Mouse (Mus musculus): ENCODE results near the gene Cdiptos. TPM values are rescaled to one million over a fixed set of nuclear protein-coding genes. Genes with fewer than 3 reads are reported as not detected.

Gene Cdiptos
- polyA plus RNA-seq, 1 experiment from 2014 or later = 0.50 TPM

DNA sequence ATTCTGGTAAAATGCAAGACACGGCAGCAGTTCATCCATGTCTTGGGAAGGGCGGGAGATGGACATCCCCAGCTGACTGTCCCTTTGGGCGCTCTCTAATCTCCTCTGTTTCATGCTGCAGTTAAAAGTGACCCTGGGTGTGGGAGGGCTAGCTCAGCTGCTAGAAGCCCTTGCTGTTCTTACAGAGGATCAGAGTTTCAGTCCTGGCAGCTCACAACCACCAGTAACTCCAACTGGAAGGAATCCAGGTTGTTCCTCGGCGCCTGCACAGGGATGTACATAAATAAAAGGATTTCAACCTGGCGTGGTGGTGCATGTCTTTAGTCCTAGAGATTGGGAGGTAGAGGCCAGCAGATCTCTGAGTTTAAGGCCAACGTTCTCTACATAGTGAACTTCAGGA is 7.2 kb upstream of the Cdiptos start:
- Histone ChIP-seq H3K27ac (replicated peaks) (no peak overlapping the region), H3K4me1 (0 out of 2 replicates have a peak, but pooled peaks cover 3% of the 10 kb centered on the region), H3K27me3 (replicated peaks; ENCODE audit: low read depth, poor library complexity, severe bottlenecking) (no peaks in the 10 kb centered on the region), H3K4me3 (no peak overlapping the region), H3K36me3 (replicated peaks) (peaks cover 34% of the 10 kb centered on the region), H3K9me3 (no peaks in the 10 kb centered on the region)
- 84% methylated on average over 7 of the region's 7 CpGs for WGBS
- DNase-seq (ENCODE audit: low spot score) = no peak

DNA sequence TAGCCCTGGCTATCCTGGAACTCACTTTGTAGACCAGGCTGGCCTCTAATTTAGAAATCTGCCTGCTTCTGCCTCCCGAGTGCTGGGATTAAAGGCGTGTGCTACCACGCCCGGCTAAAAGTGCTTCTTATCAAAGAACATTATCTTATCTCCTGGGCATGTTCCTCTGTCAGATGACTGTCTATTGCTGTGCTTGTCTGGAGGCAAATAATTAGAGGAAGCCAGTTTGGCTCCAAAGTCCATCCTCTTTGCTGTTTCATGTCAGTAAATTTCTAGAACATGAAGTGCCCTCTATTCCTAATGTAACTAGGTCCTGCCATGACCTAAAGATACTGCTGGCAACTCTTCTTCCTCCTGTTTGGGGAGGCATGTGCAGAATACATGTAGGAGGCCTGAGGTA is 6.2 kb upstream of the Cdiptos start:
- 95% methylated on average over 4 of the region's 4 CpGs for WGBS
- no peak for DNase-seq (ENCODE audit: low spot score)

DNA sequence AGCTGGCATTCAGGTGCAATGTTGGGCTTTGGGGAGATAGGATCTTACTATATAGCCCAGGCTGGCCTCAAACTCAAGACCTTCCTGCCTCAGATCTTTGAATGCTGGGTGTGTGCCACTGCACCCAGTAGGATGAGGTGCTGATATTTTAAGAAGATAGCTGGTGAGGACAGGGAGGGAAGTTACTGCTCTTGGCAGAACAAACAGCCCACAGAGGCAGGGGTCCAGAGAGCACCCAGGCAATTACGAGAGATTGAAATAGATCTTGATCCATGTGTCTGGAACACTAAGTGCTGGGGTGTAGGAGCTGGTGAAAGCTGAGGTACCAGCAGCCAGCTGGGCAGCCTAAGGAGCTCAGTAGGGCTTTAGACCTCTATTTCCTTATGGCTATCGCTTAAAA is 5.7 kb upstream of the Cdiptos start:
- 96% methylated on average over 2 of the region's 2 CpGs for WGBS
- no peak for DNase-seq (ENCODE audit: low spot score)
- H3K27me3 ChIP-seq (replicated peaks; ENCODE audit: low read depth, poor library complexity, severe bottlenecking) = no peaks in the 10 kb centered on the region

More for the DNA sequence above, 6.2 kb upstream of the Cdiptos start:
- H3K36me3 ChIP-seq (replicated peaks) = peaks cover 37% of the 10 kb centered on the region
- no peaks in the 10 kb centered on the region for H3K9me3 ChIP-seq
- H3K27ac ChIP-seq (replicated peaks) = no peak overlapping the region
- peaks cover 9% of the 10 kb centered on the region for H3K4me1 ChIP-seq
- H3K4me3 ChIP-seq = no peak overlapping the region
- H3K27me3 ChIP-seq (replicated peaks; ENCODE audit: low read depth, poor library complexity, severe bottlenecking) = no peaks in the 10 kb centered on the region

DNA sequence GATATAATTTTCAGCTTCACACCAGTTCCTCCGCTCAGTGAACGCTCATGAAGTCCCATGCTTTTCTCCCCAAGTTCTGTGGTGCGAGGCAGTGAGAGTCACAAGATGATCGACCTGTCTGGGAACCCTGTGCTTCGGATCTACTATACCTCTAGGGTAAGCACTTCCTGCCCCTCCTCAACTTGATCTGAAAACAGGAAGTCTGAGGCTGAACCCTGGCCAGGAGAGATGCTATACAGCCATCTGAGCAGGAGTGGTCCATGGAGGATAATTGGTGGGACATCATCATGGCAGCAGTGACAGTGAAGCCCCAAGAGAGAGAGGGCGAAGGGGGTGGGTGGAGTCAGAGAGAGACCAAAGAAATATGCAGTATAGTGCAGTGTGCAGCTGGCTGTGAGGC is 2.9 kb upstream of the Cdiptos start:
- DNase-seq (ENCODE audit: low spot score) = no peak
- 90% methylated on average over 6 of the region's 6 CpGs for WGBS
- H3K27me3 ChIP-seq (replicated peaks; ENCODE audit: low read depth, poor library complexity, severe bottlenecking) = no peaks in the 10 kb centered on the region
- no peak overlapping the region for H3K4me3 ChIP-seq
- H3K9me3 ChIP-seq = no peaks in the 10 kb centered on the region
- H3K36me3 ChIP-seq (replicated peaks) = peaks cover 37% of the 10 kb centered on the region
- no peak overlapping the region for H3K27ac ChIP-seq (replicated peaks)
- H3K4me1 ChIP-seq = peaks cover 17% of the 10 kb centered on the region

More for the DNA sequence above, 5.7 kb upstream of the Cdiptos start:
- Histone ChIP-seq H3K4me1 (peaks cover 13% of the 10 kb centered on the region), H3K27ac (replicated peaks) (no peak overlapping the region), H3K4me3 (no peak overlapping the region), H3K36me3 (replicated peaks) (peaks cover 37% of the 10 kb centered on the region), H3K9me3 (no peaks in the 10 kb centered on the region)

DNA sequence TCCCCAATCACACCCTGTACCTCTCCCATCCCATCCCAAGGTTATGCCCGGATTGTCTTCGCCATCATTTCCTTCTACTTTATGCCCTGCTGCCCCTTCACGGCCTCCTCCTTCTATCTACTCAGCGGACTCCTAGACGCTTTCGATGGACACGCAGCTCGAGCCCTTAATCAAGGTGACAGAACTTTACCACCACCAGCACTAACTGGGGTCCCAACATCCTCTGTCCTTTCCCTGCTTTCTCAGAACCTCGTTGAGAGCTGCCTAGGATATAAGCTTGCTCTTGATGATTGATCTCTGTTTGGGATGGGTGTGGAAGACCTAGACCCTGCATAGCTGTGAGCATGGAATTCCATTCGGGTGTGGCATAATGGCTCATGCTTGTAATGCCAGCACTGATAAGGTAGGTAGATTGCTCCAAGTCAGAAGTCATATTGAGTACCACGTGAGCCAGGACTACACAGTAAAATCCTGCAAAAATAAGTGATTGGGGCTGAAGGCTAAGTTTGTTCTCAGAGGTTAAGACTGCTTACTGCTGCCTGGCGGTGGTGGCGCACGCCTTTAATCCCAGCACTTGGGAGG is 1.1 kb upstream of the Cdiptos start:
- Histone ChIP-seq H3K27me3 (replicated peaks; ENCODE audit: low read depth, poor library complexity, severe bottlenecking) (no peaks in the 10 kb centered on the region), H3K4me1 (peaks cover 17% of the 10 kb centered on the region), H3K4me3 (peak overlapping the region; percentile 94), H3K36me3 (replicated peaks) (peaks cover 37% of the 10 kb centered on the region), H3K27ac (replicated peaks) (peak overlapping the region; percentile 98), H3K9me3 (no peaks in the 10 kb centered on the region)
- no peak for DNase-seq (ENCODE audit: low spot score)
- WGBS = 29% methylated on average over 14 of the region's 14 CpGs

DNA sequence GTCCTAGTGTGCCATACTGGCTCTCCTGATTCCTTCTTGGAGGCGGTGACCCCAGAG is 177 bp downstream of the Cdiptos start, which contains the start of gene Cdipt:
Cdipt (plus strand) TSS at position 22 of the 57 bp plus-strand sequence.
- H3K4me3 ChIP-seq = peak within 1 kb of the TSS; percentile 94
- H3K36me3 ChIP-seq (replicated peaks) = peaks cover 29% of the 10 kb centered on the region
- WGBS = 5% methylated on average over 1 of the region's 1 CpGs
- H3K27me3 ChIP-seq (replicated peaks; ENCODE audit: low read depth, poor library complexity, severe bottlenecking) = no peaks in the 10 kb centered on the region
- peaks cover 17% of the 10 kb centered on the region for H3K4me1 ChIP-seq
- no peaks in the 10 kb centered on the region for H3K9me3 ChIP-seq
- DNase-seq (ENCODE audit: low spot score) = no peak
- peak within 1 kb of the TSS; percentile 98 for H3K27ac ChIP-seq (replicated peaks)

DNA sequence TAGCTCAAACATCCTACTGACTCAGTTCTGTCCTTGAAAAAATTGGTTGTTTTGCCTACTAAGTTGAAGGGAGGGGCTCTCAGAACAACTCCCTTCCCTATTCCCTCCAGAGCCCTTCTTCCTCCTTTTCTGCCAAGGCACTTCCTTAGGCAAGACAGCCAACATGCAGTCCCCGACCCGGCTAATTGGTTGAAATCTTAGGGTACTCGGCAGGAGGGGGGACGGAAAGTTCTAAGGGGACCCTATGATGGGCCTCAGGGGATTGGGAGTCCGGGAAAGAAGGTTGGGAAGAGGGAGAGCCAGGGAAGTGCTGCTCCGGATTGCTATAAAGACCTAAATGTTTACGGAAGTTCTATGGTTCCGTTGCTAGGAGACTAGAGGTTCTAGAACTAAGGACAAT is 405 bp downstream of the Cdiptos start:
- Histone ChIP-seq H3K36me3 (replicated peaks) (peaks cover 27% of the 10 kb centered on the region), H3K27me3 (replicated peaks; ENCODE audit: low read depth, poor library complexity, severe bottlenecking) (no peaks in the 10 kb centered on the region), H3K4me1 (peaks cover 17% of the 10 kb centered on the region), H3K4me3 (peak overlapping the region; percentile 94), H3K27ac (replicated peaks) (peak overlapping the region; percentile 98), H3K9me3 (no peaks in the 10 kb centered on the region)
- WGBS = 13% methylated on average over 8 of the region's 8 CpGs
- no peak for DNase-seq (ENCODE audit: low spot score)

DNA sequence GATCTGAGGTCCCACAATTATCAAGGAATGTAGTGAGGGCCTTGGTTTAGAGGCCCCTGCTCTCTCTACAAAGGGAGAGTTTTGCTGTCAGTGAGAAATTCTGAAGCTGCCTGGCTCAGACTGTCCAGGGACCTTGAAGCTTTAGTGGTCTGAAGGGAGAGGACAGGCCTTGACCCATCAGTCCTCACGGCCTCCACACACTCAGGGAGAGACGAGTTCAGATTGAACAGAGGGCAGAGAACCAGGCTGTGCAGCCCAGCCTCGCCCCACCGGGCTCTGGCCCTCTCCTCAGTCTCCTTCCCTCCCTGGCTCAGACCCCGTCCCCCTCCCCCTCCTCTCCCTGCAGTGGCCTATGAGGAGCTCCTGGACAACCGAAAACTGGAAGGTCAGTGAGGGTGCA is 8.5 kb downstream of the Cdiptos start:
- H3K9me3 ChIP-seq = no peaks in the 10 kb centered on the region
- H3K36me3 ChIP-seq (replicated peaks) = no peaks in the 10 kb centered on the region
- H3K4me1 ChIP-seq = peaks cover 7% of the 10 kb centered on the region
- no peak overlapping the region for H3K4me3 ChIP-seq
- no peak for DNase-seq (ENCODE audit: low spot score)
- 68% methylated on average over 6 of the region's 6 CpGs for WGBS
- H3K27ac ChIP-seq (replicated peaks) = no peak overlapping the region
- H3K27me3 ChIP-seq (replicated peaks; ENCODE audit: low read depth, poor library complexity, severe bottlenecking) = peaks cover 22% of the 10 kb centered on the region

DNA sequence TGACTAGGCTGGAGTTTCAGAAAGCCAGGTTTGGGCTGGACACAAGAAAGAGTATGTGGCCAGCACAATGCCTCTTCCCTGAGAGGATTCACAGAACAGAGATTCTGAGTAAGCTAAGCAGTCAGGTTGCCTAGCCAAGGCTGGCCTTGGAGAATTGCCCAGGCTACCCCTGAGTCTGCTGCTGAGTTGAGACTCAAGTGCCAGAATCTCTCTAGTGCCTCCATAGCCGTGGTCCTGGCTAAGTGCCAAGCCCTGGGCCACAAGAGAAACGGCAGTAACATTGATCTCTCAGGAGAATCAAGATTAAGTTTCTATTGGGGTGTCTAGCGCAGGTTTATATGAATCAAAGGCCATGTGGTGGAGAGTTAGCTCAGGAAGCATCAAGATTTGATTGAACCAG is 10.3 kb downstream of the Cdiptos start:
- H3K4me1 ChIP-seq = peaks cover 7% of the 10 kb centered on the region
- H3K36me3 ChIP-seq (replicated peaks) = no peaks in the 10 kb centered on the region
- no peak for DNase-seq (ENCODE audit: low spot score)
- no peak overlapping the region for H3K27ac ChIP-seq (replicated peaks)
- H3K4me3 ChIP-seq = no peak overlapping the region
- peaks cover 36% of the 10 kb centered on the region for H3K27me3 ChIP-seq (replicated peaks; ENCODE audit: low read depth, poor library complexity, severe bottlenecking)
- H3K9me3 ChIP-seq = no peaks in the 10 kb centered on the region
- 89% methylated on average over 3 of the region's 3 CpGs for WGBS

DNA sequence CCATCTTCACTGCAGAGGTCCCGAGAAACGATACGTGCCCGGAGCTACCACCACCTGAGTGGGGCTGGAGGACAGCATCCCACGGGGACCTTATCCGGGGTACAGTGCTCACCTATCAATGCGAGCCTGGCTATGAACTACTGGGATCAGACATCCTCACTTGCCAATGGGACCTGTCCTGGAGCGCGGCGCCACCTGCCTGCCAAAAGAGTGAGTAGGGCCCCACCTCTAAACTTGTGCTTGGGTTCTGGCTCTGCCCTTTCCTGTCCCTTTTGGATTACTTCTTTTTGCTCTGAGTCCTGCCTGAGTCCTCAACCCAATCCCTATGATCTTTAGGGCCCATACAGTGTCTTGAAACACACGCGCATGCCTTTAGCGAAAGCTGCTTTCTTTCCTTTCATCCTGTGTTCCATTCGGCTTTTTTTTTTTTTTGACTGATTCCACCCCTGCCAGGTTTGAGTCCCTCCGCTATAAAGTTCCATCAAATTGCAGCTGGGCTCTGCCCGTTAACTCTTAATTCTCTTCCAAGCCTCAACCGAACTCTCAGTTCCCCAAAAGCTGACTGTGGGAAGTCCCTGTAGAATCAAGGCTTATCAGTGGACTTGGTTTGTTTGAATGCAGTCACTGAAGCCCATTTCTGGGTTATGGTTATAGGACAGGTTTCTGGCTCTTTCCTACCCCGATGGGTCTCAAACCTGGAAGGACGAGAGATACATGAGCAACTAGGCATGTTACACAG is 12.2 kb downstream of the Cdiptos start:
- Histone ChIP-seq H3K4me1 (peaks cover 7% of the 10 kb centered on the region), H3K27me3 (replicated peaks; ENCODE audit: low read depth, poor library complexity, severe bottlenecking) (peaks cover 36% of the 10 kb centered on the region), H3K4me3 (peak overlapping the region; percentile 22; the same call in 1 of the 2 replicates), H3K36me3 (replicated peaks) (no peaks in the 10 kb centered on the region), H3K27ac (replicated peaks) (no peak overlapping the region), H3K9me3 (no peaks in the 10 kb centered on the region)
- peak; percentile 61 for DNase-seq (ENCODE audit: low spot score)
- 28% methylated on average over 19 of the region's 19 CpGs for WGBS

DNA sequence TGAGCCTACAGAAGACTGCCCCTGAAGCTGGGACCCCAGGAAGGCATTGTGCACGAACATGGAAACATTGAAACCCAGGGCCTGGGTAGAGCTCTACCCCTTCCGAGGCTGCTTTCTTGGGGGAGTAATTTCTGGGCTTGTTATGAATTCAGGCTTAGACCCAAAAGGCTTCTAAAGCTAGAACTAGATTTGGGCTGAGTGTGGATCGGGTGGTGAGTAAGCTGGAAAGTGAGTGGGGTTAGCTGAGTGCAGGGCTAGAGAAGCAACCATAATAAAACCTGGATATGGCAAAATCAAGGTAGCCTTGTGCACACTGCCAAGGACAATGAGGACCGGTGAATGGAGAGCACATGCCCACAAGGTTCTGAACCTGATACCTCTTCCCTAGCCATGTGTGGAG is 13.9 kb downstream of the Cdiptos start:
- H3K4me3 ChIP-seq = no peak overlapping the region
- peaks cover 7% of the 10 kb centered on the region for H3K4me1 ChIP-seq
- no peak for DNase-seq (ENCODE audit: low spot score)
- no peaks in the 10 kb centered on the region for H3K36me3 ChIP-seq (replicated peaks)
- 83% methylated on average over 4 of the region's 4 CpGs for WGBS
- peaks cover 36% of the 10 kb centered on the region for H3K27me3 ChIP-seq (replicated peaks; ENCODE audit: low read depth, poor library complexity, severe bottlenecking)
- no peaks in the 10 kb centered on the region for H3K9me3 ChIP-seq
- no peak overlapping the region for H3K27ac ChIP-seq (replicated peaks)

DNA sequence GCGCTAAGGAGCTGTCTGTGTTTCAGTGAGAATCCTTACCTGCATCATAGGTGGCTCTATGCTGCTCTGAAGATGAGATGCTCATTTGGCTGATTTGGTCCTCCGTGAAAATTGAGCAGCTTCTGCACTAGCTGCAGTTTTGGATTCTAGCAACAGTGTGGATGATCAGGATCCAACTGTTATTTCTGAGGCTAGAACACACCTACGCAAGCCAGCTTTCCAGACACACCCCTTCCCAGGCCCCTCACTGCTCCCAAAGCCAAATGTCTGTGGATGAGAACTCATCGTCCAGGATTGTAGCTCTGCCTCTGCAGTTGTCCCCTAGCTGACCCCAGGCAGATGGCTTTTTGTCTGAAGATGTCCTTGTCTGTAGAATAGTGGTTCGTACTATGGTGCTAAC is 14.8 kb downstream of the Cdiptos start:
- Histone ChIP-seq H3K27ac (replicated peaks) (no peak overlapping the region), H3K4me3 (no peak overlapping the region), H3K36me3 (replicated peaks) (no peaks in the 10 kb centered on the region), H3K4me1 (peaks cover 7% of the 10 kb centered on the region), H3K27me3 (replicated peaks; ENCODE audit: low read depth, poor library complexity, severe bottlenecking) (peaks cover 36% of the 10 kb centered on the region), H3K9me3 (no peaks in the 10 kb centered on the region)
- DNase-seq (ENCODE audit: low spot score) = no peak
- 89% methylated on average over 5 of the region's 5 CpGs for WGBS

DNA sequence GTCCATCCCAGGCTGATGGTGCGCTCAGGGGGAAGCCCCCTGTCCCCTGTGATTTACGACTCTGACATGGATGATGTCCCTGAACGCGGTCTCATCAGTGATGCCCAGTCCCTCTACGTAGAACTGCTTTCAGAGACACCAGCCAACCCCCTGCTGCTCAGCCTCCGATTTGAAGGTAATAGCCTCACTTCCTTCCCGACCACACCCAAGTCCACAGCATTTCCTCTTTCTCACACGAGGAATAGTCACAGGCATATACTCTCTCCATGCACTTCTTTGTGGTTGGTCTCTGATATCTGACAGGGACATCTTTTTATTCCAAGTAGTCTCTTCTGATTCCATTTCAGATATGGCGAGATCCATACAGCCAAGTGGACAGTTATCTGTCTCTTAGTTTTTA is 16.1 kb downstream of the Cdiptos start:
- no peak overlapping the region for H3K4me3 ChIP-seq
- peaks cover 7% of the 10 kb centered on the region for H3K4me1 ChIP-seq
- H3K36me3 ChIP-seq (replicated peaks) = no peaks in the 10 kb centered on the region
- peaks cover 36% of the 10 kb centered on the region for H3K27me3 ChIP-seq (replicated peaks; ENCODE audit: low read depth, poor library complexity, severe bottlenecking)
- H3K9me3 ChIP-seq = no peaks in the 10 kb centered on the region
- no peak overlapping the region for H3K27ac ChIP-seq (replicated peaks)
- 78% methylated on average over 9 of the region's 9 CpGs for WGBS
- no peak for DNase-seq (ENCODE audit: low spot score)
